Mouse (Mus musculus) kidney, embryonic 16.5 days (tissue): ENCODE measurements at regions not wholly inside any gene's neighbourhood (a gene's known extent, or its start where the extent isn't known, plus 50 kb on each side); places are given as distances from the start of the nearest gene placed in this dataset.
A peak's percentile ranks its signal among the peaks of the same experiment; 100 is the strongest.

ENCODE experiments used
- ATAC-seq: fragments of 200-750 bp; cut with Nextera tagmentation; 2 replicates; pipeline ENCODE4 v1.8.0; 2017; ENCODE audit warnings: moderate TSS enrichment; ENCODE audit not compliant: low FRiP score, low TSS enrichment
- H3K27ac ChIP-seq: fragments of 300-500 bp; sonication (generic); 2 replicates; pipeline ENCODE4 v1.5.1; 2014; ENCODE audit warnings: low read length
- H3K27me3 ChIP-seq: fragments of 300-500 bp; sonication (generic); 2 replicates; pipeline ENCODE4 v1.6.1; 2014; ENCODE audit warnings: low read length, control low read depth, mixed read lengths; ENCODE audit not compliant: insufficient read depth
- H3K36me3 ChIP-seq: fragments of 300-500 bp; sonication (generic); 2 replicates; pipeline ENCODE4 v1.6.1; 2014; ENCODE audit warnings: low read length, control low read depth, mixed read lengths; ENCODE audit not compliant: insufficient read depth
- H3K4me1 ChIP-seq: fragments of 300-500 bp; sonication (generic); 2 replicates; pipeline ENCODE4 v1.6.1; 2014; ENCODE audit warnings: low read length, control low read depth, mixed read lengths; ENCODE audit not compliant: insufficient read depth
- H3K4me2 ChIP-seq: fragments of 300-500 bp; sonication (generic); replicated peaks from 2 replicates; pipeline ENCODE4 v1.6.1; 2014; ENCODE audit warnings: low read depth, low read length
- H3K4me3 ChIP-seq: fragments of 300-500 bp; sonication (generic); 2 replicates; pipeline ENCODE4 v1.5.1; 2014; ENCODE audit warnings: mild to moderate bottlenecking, low read length
- H3K9ac ChIP-seq: fragments of 300-500 bp; sonication (generic); replicated peaks from 2 replicates; pipeline ENCODE4 v1.6.1; 2014; ENCODE audit warnings: low read length
- H3K9me3 ChIP-seq: fragments of 300-500 bp; sonication (generic); 2 replicates; pipeline ENCODE4 v1.6.1; 2016; ENCODE audit warnings: low read length, control low read depth
- WGBS: fragments of 180-500 bp; shearing (Covaris S2); extraction: QIAGEN DNeasy Blood & Tissue Kit; methylation state at CpG from one replicate; pipeline ENCODE4 v1.1.7; 2014; 5-methylcytosine and 5-hydroxymethylcytosine counted together

- Histone ChIP-seq H3K36me3 (no peaks in the 10 kb centered on the region), H3K4me3 (no peak overlapping the region), H3K9me3 (no peaks in the 10 kb centered on the region), H3K9ac (no peak overlapping the region), H3K4me1 (no peaks in the 10 kb centered on the region), H3K4me2 (no peak overlapping the region), H3K27ac (no peak overlapping the region), H3K27me3 (no peaks in the 10 kb centered on the region)
- ATAC-seq = no peak
- WGBS = 85% methylated on average over 5 of the region's 5 CpGs
Measured at GRCm38 (mm10) chr14:104943450-104943849, 233.7 kb downstream of the Rbm26 start.

- H3K9ac ChIP-seq = no peak overlapping the region
- no peak overlapping the region for H3K4me2 ChIP-seq
- H3K27me3 ChIP-seq = no peaks in the 10 kb centered on the region
- ATAC-seq = 0 out of 2 replicates have a peak, but pooled peaks have one; percentile 15
- no peaks in the 10 kb centered on the region for H3K9me3 ChIP-seq
- H3K4me1 ChIP-seq = no peaks in the 10 kb centered on the region
- WGBS = 85% methylated on average over 15 of the region's 15 CpGs
- no peaks in the 10 kb centered on the region for H3K36me3 ChIP-seq
- no peak overlapping the region for H3K27ac ChIP-seq
- no peak overlapping the region for H3K4me3 ChIP-seq
Measured at GRCm38 (mm10) chr14:104939961-104940360, 237.2 kb downstream of the Rbm26 start.

GRCm38 (mm10) chr14:104937083-104937864, 239.9 kb downstream of the Rbm26 start:
- H3K4me2 ChIP-seq = no peak overlapping the region
- H3K27ac ChIP-seq = no peak overlapping the region
- H3K4me3 ChIP-seq = no peak overlapping the region
- 87% methylated on average over 10 of the region's 10 CpGs for WGBS
- no peaks in the 10 kb centered on the region for H3K27me3 ChIP-seq
- no peak overlapping the region for H3K9ac ChIP-seq
- no peaks in the 10 kb centered on the region for H3K36me3 ChIP-seq
- no peaks in the 10 kb centered on the region for H3K9me3 ChIP-seq
- H3K4me1 ChIP-seq = no peaks in the 10 kb centered on the region
- ATAC-seq = no peak

- Histone ChIP-seq H3K36me3 (no peaks in the 10 kb centered on the region), H3K27me3 (no peaks in the 10 kb centered on the region), H3K9ac (no peak overlapping the region), H3K4me3 (no peak overlapping the region), H3K27ac (no peak overlapping the region), H3K4me2 (no peak overlapping the region), H3K4me1 (no peaks in the 10 kb centered on the region), H3K9me3 (no peaks in the 10 kb centered on the region)
- ATAC-seq = no peak
- WGBS = 74% methylated on average over 11 of the region's 11 CpGs
Measured at GRCm38 (mm10) chr14:104935956-104936355, 241.2 kb downstream of the Rbm26 start.

GRCm38 (mm10) chr14:104905706-104906105, 271.4 kb downstream of the Rbm26 start:
- H3K27ac ChIP-seq = no peak overlapping the region
- H3K36me3 ChIP-seq = no peaks in the 10 kb centered on the region
- no peak for ATAC-seq
- H3K9ac ChIP-seq = no peak overlapping the region
- no peak overlapping the region for H3K4me2 ChIP-seq
- H3K9me3 ChIP-seq = peaks cover 3% of the 10 kb centered on the region; the same call in 1 of the 2 replicates
- no peaks in the 10 kb centered on the region for H3K27me3 ChIP-seq
- no peak overlapping the region for H3K4me3 ChIP-seq
- H3K4me1 ChIP-seq = no peaks in the 10 kb centered on the region

- Histone ChIP-seq H3K4me1 (no peaks in the 10 kb centered on the region), H3K9me3 (peaks cover 3% of the 10 kb centered on the region; the same call in 1 of the 2 replicates), H3K9ac (no peak overlapping the region), H3K4me3 (no peak overlapping the region), H3K27ac (no peak overlapping the region), H3K27me3 (no peaks in the 10 kb centered on the region), H3K4me2 (no peak overlapping the region), H3K36me3 (no peaks in the 10 kb centered on the region)
- no peak for ATAC-seq
- 68% methylated on average over 10 of the region's 10 CpGs for WGBS
Measured at GRCm38 (mm10) chr14:104902120-104903027, 274.8 kb downstream of the Rbm26 start.

- Histone ChIP-seq H3K27me3 (no peaks in the 10 kb centered on the region), H3K27ac (no peak overlapping the region), H3K9me3 (peaks cover 3% of the 10 kb centered on the region; the same call in 1 of the 2 replicates), H3K4me1 (no peaks in the 10 kb centered on the region), H3K4me2 (no peak overlapping the region), H3K36me3 (no peaks in the 10 kb centered on the region), H3K4me3 (no peak overlapping the region), H3K9ac (no peak overlapping the region)
- no peak for ATAC-seq
- 51% methylated on average over 11 of the region's 11 CpGs for WGBS
Measured at GRCm38 (mm10) chr14:104901072-104901471, 276.1 kb downstream of the Rbm26 start.

GRCm38 (mm10) chr14:104871203-104871602, 305.9 kb downstream of the Rbm26 start:
- 65% methylated on average over 3 of the region's 3 CpGs for WGBS
- Histone ChIP-seq H3K36me3 (no peaks in the 10 kb centered on the region), H3K4me3 (no peak overlapping the region), H3K9me3 (no peaks in the 10 kb centered on the region), H3K27me3 (no peaks in the 10 kb centered on the region), H3K27ac (no peak overlapping the region), H3K4me1 (no peaks in the 10 kb centered on the region), H3K9ac (no peak overlapping the region), H3K4me2 (no peak overlapping the region)
- no peak for ATAC-seq

- no peak overlapping the region for H3K4me2 ChIP-seq
- H3K27ac ChIP-seq = no peak overlapping the region
- no peaks in the 10 kb centered on the region for H3K27me3 ChIP-seq
- H3K4me3 ChIP-seq = no peak overlapping the region
- no peaks in the 10 kb centered on the region for H3K4me1 ChIP-seq
- H3K36me3 ChIP-seq = no peaks in the 10 kb centered on the region
- no peaks in the 10 kb centered on the region for H3K9me3 ChIP-seq
- 76% methylated on average over 6 of the region's 6 CpGs for WGBS
- no peak overlapping the region for H3K9ac ChIP-seq
- no peak for ATAC-seq
Measured at GRCm38 (mm10) chr14:104867540-104867939, 309.6 kb downstream of the Rbm26 start.

- no peaks in the 10 kb centered on the region for H3K4me1 ChIP-seq
- no peaks in the 10 kb centered on the region for H3K27me3 ChIP-seq
- ATAC-seq = no peak
- 69% methylated on average over 9 of the region's 9 CpGs for WGBS
- no peak overlapping the region for H3K27ac ChIP-seq
- H3K9ac ChIP-seq = no peak overlapping the region
- no peaks in the 10 kb centered on the region for H3K9me3 ChIP-seq
- H3K4me3 ChIP-seq = no peak overlapping the region
- no peaks in the 10 kb centered on the region for H3K36me3 ChIP-seq
- no peak overlapping the region for H3K4me2 ChIP-seq
Measured at GRCm38 (mm10) chr14:104863881-104864280, 313.2 kb downstream of the Rbm26 start.
